Mouse (Mus musculus) forebrain, embryonic 14.5 days (tissue): ENCODE data around the gene Hspa12b. TPM values are rescaled to one million over a fixed set of nuclear protein-coding genes. Genes with fewer than 3 reads are reported as not detected.
"Not testable (repeated sequence)": the region's sequence is repeated elsewhere in the genome, so short reads cannot be mapped to it uniquely, and the experiment has no call there.

Experiments used
- ATAC-seq: fragments of 200-750 bp; cut with Nextera tagmentation; 2 replicates; pipeline ENCODE4 v1.8.0; 2017; ENCODE audit warnings: mild to moderate bottlenecking, moderate library complexity
- DNase-seq: peaks from one replicate; pipeline ENCODE4 v3.0.0-alpha.2; 2015; ENCODE audit warnings: low spot score
- H3K27ac ChIP-seq: fragments of 300-500 bp; sonication (generic); 2 replicates; pipeline ENCODE4 v1.5.1; 2014; ENCODE audit warnings: low read depth, mild to moderate bottlenecking, control low read depth, low read length, moderate library complexity
- H3K27me3 ChIP-seq: fragments of 300-500 bp; sonication (generic); replicated peaks from 2 replicates; pipeline ENCODE4 v1.6.1; 2014; ENCODE audit warnings: low read length, control low read depth, mixed read lengths; ENCODE audit not compliant: control insufficient read depth, insufficient read depth
- H3K36me3 ChIP-seq: fragments of 300-500 bp; sonication (generic); 2 replicates; pipeline ENCODE4 v1.6.1; 2014; ENCODE audit warnings: low read length, control low read depth; ENCODE audit not compliant: control insufficient read depth, insufficient read depth
- H3K4me1 ChIP-seq: fragments of 300-500 bp; sonication (generic); 2 replicates; pipeline ENCODE4 v1.6.1; 2014; ENCODE audit warnings: antibody characterized with exemption, low read length, control low read depth; ENCODE audit not compliant: control insufficient read depth, insufficient read depth
- H3K4me2 ChIP-seq: fragments of 300-500 bp; sonication (generic); 2 replicates; pipeline ENCODE4 v1.6.1; 2014; ENCODE audit warnings: mild to moderate bottlenecking, control low read depth, low read length
- H3K4me3 ChIP-seq: fragments of 300-500 bp; sonication (generic); 2 replicates; pipeline ENCODE4 v1.5.1; 2014; ENCODE audit warnings: low read depth, low read length, control low read depth
- H3K9ac ChIP-seq: fragments of 300-500 bp; sonication (generic); 2 replicates; pipeline ENCODE4 v1.6.1; 2014; ENCODE audit warnings: mild to moderate bottlenecking, low read length, control low read depth, moderate library complexity
- H3K9me3 ChIP-seq: fragments of 300-500 bp; sonication (generic); replicated peaks from 2 replicates; pipeline ENCODE4 v1.6.1; 2016; ENCODE audit warnings: low read length, control low read depth, mixed read lengths; ENCODE audit not compliant: control insufficient read depth
- WGBS: fragments of 180-500 bp; shearing (Covaris S2); extraction: QIAGEN DNeasy Blood & Tissue Kit; methylation state at CpG from one replicate; pipeline ENCODE4 v1.1.7; 2014; 5-methylcytosine and 5-hydroxymethylcytosine counted together
- polyA plus RNA-seq: library from polyadenylated mRNA; unstranded; fragments of >200 nt; fragmentation: Nextera tagmentation; extraction: Ambion mirVana; gene quantifications from 2 replicates; pipeline ENCODE4 v1.2.1, GENCODE M21; 2014

The Hspa12b gene
- polyA plus RNA-seq, 1 experiment from 2014 or later, result 1.6 TPM

DNA sequence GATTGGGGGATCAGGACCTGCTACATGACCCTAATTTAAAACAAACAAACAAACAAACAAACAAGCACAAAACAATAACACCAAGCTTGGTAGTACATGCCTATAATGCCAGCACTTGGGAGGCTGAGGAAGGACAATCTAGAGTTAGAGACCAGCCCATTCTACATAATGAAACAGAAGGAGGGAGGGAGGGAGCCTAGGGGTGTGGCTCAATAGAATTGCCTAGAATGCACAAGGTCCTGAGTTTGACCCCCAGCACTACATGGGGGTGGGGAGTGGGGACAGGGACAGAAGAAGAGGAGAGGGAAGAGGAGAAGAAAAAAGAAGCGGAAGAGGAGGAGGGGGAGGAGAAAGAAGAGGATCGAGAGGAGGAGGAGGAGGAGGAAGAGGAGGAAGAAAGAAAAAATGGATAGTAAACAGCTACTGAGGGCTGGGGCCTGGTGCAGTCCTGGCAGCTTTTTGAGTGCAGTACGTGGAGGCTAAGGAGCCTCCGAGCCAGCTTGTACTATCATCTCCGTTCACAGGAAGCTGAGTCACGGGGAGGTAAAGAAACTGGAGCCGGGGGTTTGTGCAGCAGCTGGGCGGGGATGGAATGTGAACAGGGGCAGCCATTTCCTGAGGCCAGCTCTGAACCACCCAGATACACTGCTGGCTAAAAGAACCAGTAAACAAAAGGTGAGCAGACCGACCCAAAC is 30.8 kb upstream of the Hspa12b start:
- Histone ChIP-seq H3K9me3 (no peaks in the 10 kb centered on the region), H3K36me3 (no peaks in the 10 kb centered on the region), H3K27me3 (no peaks in the 10 kb centered on the region), H3K4me2 (no peak overlapping the region), H3K4me3 (no peak overlapping the region), H3K27ac (no peak overlapping the region), H3K4me1 (no peaks in the 10 kb centered on the region), H3K9ac (no peak overlapping the region)
- DNase-seq (peak; percentile 22), ATAC-seq (no peak)
- 21% methylated on average over 9 of the region's 9 CpGs for WGBS

- H3K9ac ChIP-seq, result no peak overlapping the region
- H3K36me3 ChIP-seq, result no peaks in the 10 kb centered on the region
- H3K4me1 ChIP-seq, result no peaks in the 10 kb centered on the region
- no peak overlapping the region for H3K27ac ChIP-seq
- no peaks in the 10 kb centered on the region for H3K27me3 ChIP-seq
- WGBS, result 78% methylated on average over 4 of the region's 4 CpGs
- DNase-seq, result no peak
- no peak overlapping the region for H3K4me3 ChIP-seq
- H3K9me3 ChIP-seq, result no peaks in the 10 kb centered on the region
- no peak for ATAC-seq
- H3K4me2 ChIP-seq, result no peak overlapping the region
Measured at GRCm38 (mm10) chr2:131097087-131097486, 30.0 kb upstream of the Hspa12b start.

DNA sequence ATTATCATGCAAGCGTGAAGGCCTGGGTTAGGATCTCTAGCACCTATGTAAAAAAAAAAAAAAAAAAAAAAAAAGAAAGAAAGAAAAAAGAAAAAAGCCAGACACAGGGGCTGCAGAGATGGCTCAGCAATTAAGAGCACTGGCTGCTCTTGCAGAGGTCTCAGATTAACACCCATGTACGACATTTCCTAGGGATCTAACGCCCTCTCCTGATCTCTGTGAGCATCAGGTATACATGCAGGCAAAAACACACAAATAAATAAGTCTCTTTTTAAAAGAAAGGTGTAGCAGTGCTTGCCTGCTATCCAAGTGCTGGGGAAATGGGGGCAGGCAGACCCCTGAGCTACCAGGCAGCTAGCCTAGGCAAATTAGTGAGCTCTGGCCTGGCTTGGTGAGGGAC is 25.6 kb upstream of the Hspa12b start:
- no peak for DNase-seq
- WGBS, result 69% methylated on average over 3 of the region's 3 CpGs
- H3K4me2 ChIP-seq, result no peak overlapping the region
- H3K4me3 ChIP-seq, result no peak overlapping the region
- H3K27me3 ChIP-seq, result no peaks in the 10 kb centered on the region
- H3K27ac ChIP-seq, result no peak overlapping the region
- no peak for ATAC-seq
- no peaks in the 10 kb centered on the region for H3K9me3 ChIP-seq
- no peaks in the 10 kb centered on the region for H3K36me3 ChIP-seq
- no peak overlapping the region for H3K9ac ChIP-seq
- H3K4me1 ChIP-seq, result no peaks in the 10 kb centered on the region

- no peak for DNase-seq
- WGBS, result 91% methylated on average over 4 of the region's 4 CpGs
- H3K27ac ChIP-seq, result no peak overlapping the region
- no peak overlapping the region for H3K4me3 ChIP-seq
- no peak overlapping the region for H3K4me2 ChIP-seq
- no peaks in the 10 kb centered on the region for H3K4me1 ChIP-seq
- no peaks in the 10 kb centered on the region for H3K36me3 ChIP-seq
- H3K9ac ChIP-seq, result no peak overlapping the region
- no peak for ATAC-seq
- H3K27me3 ChIP-seq, result no peaks in the 10 kb centered on the region
- H3K9me3 ChIP-seq, result no peaks in the 10 kb centered on the region
Measured at GRCm38 (mm10) chr2:131104021-131104420, 23.1 kb upstream of the Hspa12b start.

- H3K36me3 ChIP-seq, H3K4me3 ChIP-seq, H3K4me2 ChIP-seq, H3K9me3 ChIP-seq, H3K4me1 ChIP-seq, DNase-seq, H3K27ac ChIP-seq, H3K9ac ChIP-seq, H3K27me3 ChIP-seq, ATAC-seq: not testable (repeated sequence)
- WGBS, result 62% methylated on average over 4 of the region's 4 CpGs
Measured at GRCm38 (mm10) chr2:131105061-131105460, 22.0 kb upstream of the Hspa12b start.

GRCm38 (mm10) chr2:131105989-131106388 is 21.1 kb upstream of the Hspa12b start:
- Histone ChIP-seq H3K27me3 (no peaks in the 10 kb centered on the region), H3K4me1 (no peaks in the 10 kb centered on the region), H3K27ac (no peak overlapping the region), H3K9me3 (no peaks in the 10 kb centered on the region), H3K4me3 (no peak overlapping the region), H3K36me3 (no peaks in the 10 kb centered on the region), H3K4me2 (no peak overlapping the region), H3K9ac (no peak overlapping the region)
- ATAC-seq (no peak), DNase-seq (no peak)
- WGBS, result 94% methylated on average over 5 of the region's 5 CpGs

GRCm38 (mm10) chr2:131118968-131119574 is 8.0 kb upstream of the Hspa12b start:
- no peaks in the 10 kb centered on the region for H3K27me3 ChIP-seq
- ATAC-seq (no peak), DNase-seq (no peak)
- H3K4me2 ChIP-seq, result no peak overlapping the region
- WGBS, result 92% methylated on average over 2 of the region's 2 CpGs
- H3K9ac ChIP-seq, result no peak overlapping the region
- H3K4me1 ChIP-seq, result no peaks in the 10 kb centered on the region
- H3K36me3 ChIP-seq, result no peaks in the 10 kb centered on the region
- no peak overlapping the region for H3K27ac ChIP-seq
- no peak overlapping the region for H3K4me3 ChIP-seq
- H3K9me3 ChIP-seq, result no peaks in the 10 kb centered on the region

- H3K9ac ChIP-seq, result no peak overlapping the region
- 62% methylated on average over 3 of the region's 3 CpGs for WGBS
Measured at GRCm38 (mm10) chr2:131124166-131124565, 2.9 kb upstream of the Hspa12b start.

GRCm38 (mm10) chr2:131125157-131125963 is 1.7 kb upstream of the Hspa12b start:
- no peaks in the 10 kb centered on the region for H3K9me3 ChIP-seq
- ATAC-seq (no peak), DNase-seq (no peak)
- WGBS, result 86% methylated on average over 9 of the region's 9 CpGs
- no peak overlapping the region for H3K4me2 ChIP-seq
- no peaks in the 10 kb centered on the region for H3K27me3 ChIP-seq
- H3K36me3 ChIP-seq, result no peaks in the 10 kb centered on the region
- no peak overlapping the region for H3K9ac ChIP-seq
- H3K27ac ChIP-seq, result no peak overlapping the region
- H3K4me3 ChIP-seq, result no peak overlapping the region
- peaks cover 7% of the 10 kb centered on the region; the same call in 1 of the 2 replicates for H3K4me1 ChIP-seq

More at GRCm38 (mm10) chr2:131124166-131124565, 2.9 kb upstream of the Hspa12b start:
- no peak overlapping the region for H3K27ac ChIP-seq
- H3K4me1 ChIP-seq, result peaks cover 7% of the 10 kb centered on the region; the same call in 1 of the 2 replicates
- H3K4me3 ChIP-seq, result no peak overlapping the region
- no peak for DNase-seq
- no peaks in the 10 kb centered on the region for H3K9me3 ChIP-seq
- no peak for ATAC-seq
- H3K27me3 ChIP-seq, result no peaks in the 10 kb centered on the region
- H3K36me3 ChIP-seq, result no peaks in the 10 kb centered on the region
- no peak overlapping the region for H3K4me2 ChIP-seq
